Mouse (Mus musculus) liver, postnatal 0 days (tissue): ENCODE data around the gene F11r. TPM values are rescaled to one million over a fixed set of nuclear protein-coding genes. Genes with fewer than 3 reads are reported as not detected.
A peak's percentile ranks its signal among the peaks of the same experiment; 100 is the strongest.

ENCODE experiments used
- ATAC-seq: fragments of 200-750 bp; cut with Nextera tagmentation; 2 replicates; pipeline ENCODE4 v1.8.0; 2017; ENCODE audit warnings: mild to moderate bottlenecking, moderate library complexity
- DNase-seq: peaks from one replicate; pipeline ENCODE4 v3.0.0-alpha.2; 2016
- H3K27ac ChIP-seq: fragments of 300-500 bp; sonication (generic); 2 replicates; pipeline ENCODE4 v1.5.1; 2014; ENCODE audit warnings: antibody characterized with exemption, moderate library complexity, mild to moderate bottlenecking, low read depth
- H3K27me3 ChIP-seq: fragments of 300-500 bp; sonication (generic); 2 replicates; pipeline ENCODE4 v1.6.1; 2014; ENCODE audit warnings: low read length, control low read depth, mixed read lengths; ENCODE audit not compliant: insufficient read depth
- H3K36me3 ChIP-seq: fragments of 300-500 bp; sonication (generic); replicated peaks from 2 replicates; pipeline ENCODE4 v1.6.1; 2014; ENCODE audit warnings: mild to moderate bottlenecking, control low read depth, low read length, moderate library complexity, mixed read lengths; ENCODE audit not compliant: insufficient read depth
- H3K4me1 ChIP-seq: fragments of 300-500 bp; sonication (generic); 2 replicates; pipeline ENCODE4 v1.6.1; 2014; ENCODE audit warnings: antibody characterized with exemption, mild to moderate bottlenecking, control low read depth; ENCODE audit not compliant: insufficient read depth
- H3K4me2 ChIP-seq: fragments of 300-500 bp; sonication (generic); 2 replicates; pipeline ENCODE4 v1.6.1; 2014; ENCODE audit warnings: low read depth, mild to moderate bottlenecking, low read length, moderate library complexity, mixed read lengths
- H3K4me3 ChIP-seq: fragments of 300-500 bp; sonication (generic); 2 replicates; pipeline ENCODE4 v1.5.1; 2014; ENCODE audit warnings: low read depth, low read length
- H3K9ac ChIP-seq: fragments of 300-500 bp; sonication (generic); replicated peaks from 2 replicates; pipeline ENCODE4 v1.6.1; 2014; ENCODE audit warnings: mild to moderate bottlenecking, moderate library complexity
- H3K9me3 ChIP-seq: fragments of 300-500 bp; sonication (generic); 2 replicates; pipeline ENCODE4 v1.6.1; 2016; ENCODE audit warnings: mild to moderate bottlenecking, control low read depth, low read length, mixed read lengths
- CTCF ChIP-seq: sonication (generic); IDR thresholded peaks from 2 replicates; pipeline ENCODE4 v1.5.1; 2016; ENCODE audit warnings: antibody characterized with exemption, low read depth
- EP300 ChIP-seq: IDR thresholded peaks from 2 replicates; pipeline ENCODE4 v1.6.1; 2016; ENCODE audit warnings: antibody characterized with exemption, low read depth, mild to moderate bottlenecking
- WGBS: fragments of 180-500 bp; shearing (Covaris S2); extraction: QIAGEN DNeasy Blood & Tissue Kit; methylation state at CpG from one replicate; pipeline ENCODE4 v1.1.7; 2014; ENCODE audit not compliant: insufficient replicate concordance; 5-methylcytosine and 5-hydroxymethylcytosine counted together
- polyA plus RNA-seq: library from polyadenylated mRNA; unstranded; fragments of >200 nt; fragmentation: Nextera tagmentation; extraction: Ambion mirVana; gene quantifications from 2 replicates; pipeline ENCODE4 v1.2.1, GENCODE M21; 2015

F11r gene
- polyA plus RNA-seq, 1 experiment from 2014 or later: 57.9 TPM

DNA sequence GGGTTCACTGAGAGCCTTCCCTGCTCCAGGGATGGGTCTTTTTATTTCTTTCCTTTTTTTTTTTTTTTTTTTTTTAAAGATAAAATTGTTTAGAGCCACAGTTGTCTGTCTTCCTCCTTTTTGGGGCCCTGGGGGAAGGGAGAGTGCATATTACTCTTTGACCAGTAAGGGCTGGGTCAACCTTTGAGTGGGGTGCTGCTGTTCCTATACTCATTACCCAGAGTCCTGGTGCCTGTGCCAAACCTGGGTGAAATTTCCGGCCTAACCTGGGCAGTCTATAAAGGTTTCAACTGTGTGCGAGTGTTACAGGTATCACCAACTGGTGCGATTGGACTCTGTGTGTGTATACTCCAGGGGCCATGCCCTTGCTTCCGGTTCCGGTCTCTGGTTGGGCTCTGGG lies 18.7 kb upstream of the F11r start, which contains the start of gene Tstd1:
Gene Tstd1 (plus strand): TSS at position 213 of the 400 bp plus-strand sequence.
- no peak within 1 kb of the TSS for H3K9ac ChIP-seq
- H3K4me3 ChIP-seq: no peak within 1 kb of the TSS
- peak within 1 kb of the TSS; percentile 26 for H3K4me2 ChIP-seq
- H3K9me3 ChIP-seq: no peaks in the 10 kb centered on the region
- DNase-seq (peak; percentile 59), ATAC-seq (peak; percentile 90)
- H3K4me1 ChIP-seq: peaks cover 7% of the 10 kb centered on the region
- WGBS: 66% methylated on average over 5 of the region's 5 CpGs
- H3K27ac ChIP-seq: peak within 1 kb of the TSS; percentile 66
- no peaks in the 10 kb centered on the region for H3K27me3 ChIP-seq
- peaks cover 36% of the 10 kb centered on the region for H3K36me3 ChIP-seq
- TF ChIP-seq CTCF (no peak), EP300 (0 out of 2 replicates have a peak, but pooled peaks have one; percentile 22)

DNA sequence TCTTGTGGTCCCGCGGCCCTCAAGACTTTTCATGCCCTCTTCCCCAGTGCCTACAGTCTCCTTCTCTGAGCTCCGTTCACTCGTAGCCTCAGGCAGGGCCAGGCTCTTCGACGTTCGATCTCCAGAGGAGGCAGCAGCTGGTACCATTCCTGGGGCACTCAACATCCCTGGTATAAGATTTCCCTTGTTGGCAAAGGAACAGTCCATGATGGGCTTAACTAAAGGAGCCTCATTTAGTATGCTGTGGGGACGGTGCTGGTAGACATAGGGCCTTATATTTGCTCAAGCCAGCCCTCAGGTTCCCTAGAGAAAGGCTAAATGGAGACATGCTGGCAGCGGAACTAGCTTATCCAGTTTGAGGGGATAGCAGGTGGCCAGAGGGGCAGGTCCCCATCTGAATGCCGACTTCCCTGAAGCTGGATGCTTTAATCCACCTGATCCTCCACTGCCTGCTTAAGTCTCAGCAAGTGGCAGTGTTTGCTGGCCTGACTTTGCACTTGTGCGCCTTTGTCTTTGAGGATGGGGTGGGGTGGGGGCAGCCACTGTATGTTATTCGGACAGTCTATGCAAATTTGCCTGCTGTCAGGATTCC lies 17.9 kb upstream of the F11r start:
- H3K4me2 ChIP-seq: peak overlapping the region; percentile 26
- ATAC-seq (no peak), DNase-seq (no peak)
- H3K9ac ChIP-seq: no peak overlapping the region
- H3K4me3 ChIP-seq: no peak overlapping the region
- peak overlapping the region; percentile 66; the same call in 1 of the 2 replicates for H3K27ac ChIP-seq
- TF ChIP-seq CTCF (no peak), EP300 (no peak)
- peaks cover 36% of the 10 kb centered on the region for H3K36me3 ChIP-seq
- 0 out of 2 replicates have a peak, but pooled peaks cover 2% of the 10 kb centered on the region for H3K4me1 ChIP-seq
- WGBS: 77% methylated on average over 12 of the region's 12 CpGs
- H3K27me3 ChIP-seq: no peaks in the 10 kb centered on the region
- H3K9me3 ChIP-seq: no peaks in the 10 kb centered on the region

DNA sequence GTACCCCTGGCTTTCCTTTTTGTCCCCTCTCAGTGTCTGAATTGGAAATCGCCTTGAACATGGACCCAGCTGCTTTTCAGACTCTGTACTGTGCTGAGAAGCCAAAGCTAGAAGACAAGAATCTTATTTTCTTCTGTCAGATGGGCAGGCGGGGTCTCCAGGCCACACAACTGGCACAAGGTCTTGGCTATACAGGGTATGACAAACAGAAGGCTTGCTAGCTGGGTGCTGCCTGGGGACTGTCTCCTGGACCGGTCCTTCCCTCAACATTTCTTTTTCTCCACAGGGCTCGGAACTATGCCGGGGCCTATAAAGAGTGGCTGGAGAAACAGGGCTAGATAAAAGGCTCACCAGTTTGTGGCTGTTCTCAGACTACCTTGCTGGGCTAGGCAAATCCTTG lies 17.4 kb upstream of the F11r start:
- Histone ChIP-seq H3K27ac (no peak overlapping the region), H3K4me1 (0 out of 2 replicates have a peak, but pooled peaks cover 2% of the 10 kb centered on the region), H3K27me3 (no peaks in the 10 kb centered on the region), H3K36me3 (peaks cover 36% of the 10 kb centered on the region), H3K4me2 (no peak overlapping the region; the same call in 1 of the 2 replicates), H3K4me3 (no peak overlapping the region), H3K9ac (no peak overlapping the region), H3K9me3 (no peaks in the 10 kb centered on the region)
- ATAC-seq: no peak
- no peak for TF ChIP-seq EP300
- no peak for TF ChIP-seq CTCF
- no peak for DNase-seq
- WGBS: 78% methylated on average over 5 of the region's 5 CpGs

DNA sequence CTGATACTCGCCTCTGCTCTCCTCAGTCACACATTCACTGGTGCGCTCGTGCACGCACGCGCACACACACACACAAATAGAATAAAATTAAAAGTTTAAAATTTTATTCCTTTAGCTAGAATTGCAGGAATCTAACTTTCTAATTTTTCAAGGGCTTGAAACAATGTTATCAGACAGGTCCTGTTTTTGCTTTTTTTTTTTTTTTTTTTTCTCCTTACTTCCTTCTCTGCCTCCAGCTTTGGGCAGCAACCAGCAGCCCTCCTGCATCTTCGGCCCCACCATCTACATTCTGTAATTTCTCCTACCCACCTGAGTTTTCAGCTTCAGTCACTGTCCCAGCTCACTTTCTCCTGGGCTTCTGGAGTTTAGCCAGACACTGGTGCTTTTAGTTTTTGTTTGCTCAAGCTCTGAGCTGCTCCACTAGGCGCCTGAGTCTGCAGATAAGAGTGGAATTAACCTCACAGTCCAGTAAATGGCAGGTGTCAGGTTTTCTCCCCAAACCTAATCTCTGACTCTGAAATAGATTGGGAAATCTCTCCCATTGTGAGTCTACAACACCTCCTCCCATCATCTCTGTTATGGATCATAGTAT lies 14.7 kb upstream of the F11r start:
- Histone ChIP-seq H3K27ac (0 out of 2 replicates have a peak overlapping the region, but pooled peaks have one; percentile 3), H3K4me2 (no peak overlapping the region), H3K36me3 (peaks cover 17% of the 10 kb centered on the region), H3K27me3 (no peaks in the 10 kb centered on the region), H3K4me3 (no peak overlapping the region), H3K9me3 (no peaks in the 10 kb centered on the region), H3K4me1 (peaks cover 5% of the 10 kb centered on the region; the same call in 1 of the 2 replicates), H3K9ac (no peak overlapping the region)
- TF ChIP-seq EP300 (no peak), CTCF (no peak)
- WGBS: 67% methylated on average over 8 of the region's 8 CpGs
- no peak for ATAC-seq
- no peak for DNase-seq

DNA sequence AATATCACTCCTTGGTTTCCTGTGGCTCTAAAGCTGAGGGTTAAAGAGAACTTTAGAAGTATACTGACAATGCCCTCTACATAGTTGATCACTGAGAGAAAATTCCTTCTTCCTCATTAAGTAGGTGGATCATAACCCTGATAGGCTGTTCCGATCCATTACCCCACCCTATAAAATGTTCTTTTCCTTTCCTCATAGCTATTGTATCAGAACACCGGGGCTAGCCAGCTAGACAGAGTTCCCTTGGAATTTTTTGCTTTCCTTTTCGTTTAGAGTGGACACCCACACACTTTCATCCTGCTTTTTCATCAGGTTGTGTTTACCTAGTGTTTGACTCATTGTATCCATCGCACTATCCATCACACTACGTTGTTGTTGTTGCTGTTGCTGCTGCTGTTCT lies 12.7 kb upstream of the F11r start:
- 48% methylated on average over 5 of the region's 5 CpGs for WGBS
- Histone ChIP-seq H3K4me2 (peak overlapping the region; percentile 45), H3K4me1 (peaks cover 3% of the 10 kb centered on the region; the same call in 1 of the 2 replicates), H3K27me3 (no peaks in the 10 kb centered on the region), H3K4me3 (no peak overlapping the region), H3K27ac (peak overlapping the region; percentile 78), H3K36me3 (peaks cover 8% of the 10 kb centered on the region), H3K9me3 (no peaks in the 10 kb centered on the region), H3K9ac (no peak overlapping the region)
- no peak for TF ChIP-seq CTCF
- TF ChIP-seq EP300: no peak
- peak; percentile 83 for ATAC-seq
- DNase-seq: no peak

DNA sequence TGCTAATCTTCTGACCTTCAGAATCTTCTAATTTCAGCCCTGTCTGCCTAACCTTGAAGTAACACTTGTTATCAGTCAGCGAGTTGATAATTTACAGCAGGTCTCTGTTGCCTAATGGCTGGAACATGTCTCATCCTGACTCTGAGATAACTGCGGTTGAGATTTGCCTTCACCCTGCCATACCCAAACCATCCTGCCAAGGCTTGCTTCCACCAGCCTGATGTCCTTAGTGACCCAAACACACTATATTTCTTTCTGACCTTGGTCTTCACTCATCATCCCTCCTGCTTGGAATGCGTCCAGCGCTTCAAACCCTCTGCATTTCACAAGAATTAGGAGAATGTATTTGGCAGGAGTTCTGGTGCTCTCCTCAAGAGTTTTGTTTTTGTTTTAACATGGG lies 12.2 kb upstream of the F11r start:
- no peak overlapping the region for H3K9ac ChIP-seq
- no peaks in the 10 kb centered on the region for H3K27me3 ChIP-seq
- no peak overlapping the region for H3K4me3 ChIP-seq
- H3K4me1 ChIP-seq: peaks cover 3% of the 10 kb centered on the region; the same call in 1 of the 2 replicates
- H3K4me2 ChIP-seq: peak overlapping the region; percentile 45; the same call in 1 of the 2 replicates
- TF ChIP-seq CTCF: no peak
- peak; percentile 23; the same call in 1 of the 2 replicates for TF ChIP-seq EP300
- 0 out of 2 replicates have a peak, but pooled peaks cover 3% of the 10 kb centered on the region for H3K36me3 ChIP-seq
- ATAC-seq (peak; percentile 87), DNase-seq (peak; percentile 28)
- WGBS: 52% methylated on average over 4 of the region's 4 CpGs
- peak overlapping the region; percentile 78 for H3K27ac ChIP-seq
- no peaks in the 10 kb centered on the region for H3K9me3 ChIP-seq
